Mouse (Mus musculus): ENCODE measurements at regions not wholly inside any gene's neighbourhood (a gene's known extent, or its start where the extent isn't known, plus 50 kb on each side); places are given as distances from the start of the nearest gene placed in this dataset.
A peak's percentile ranks its signal among the peaks of the same experiment; 100 is the strongest.

- DNase-seq (ENCODE audit: low spot score) (no peak), ATAC-seq (ENCODE audit: low FRiP score) (no peak)
- WGBS, result 84% methylated on average over 1 of the region's 1 CpGs
- no peak overlapping the region for H3K4me2 ChIP-seq (replicated peaks; ENCODE audit: low read depth, low read length)
- no peaks in the 10 kb centered on the region for H3K36me3 ChIP-seq (ENCODE audit: control insufficient read depth, insufficient read depth, low read length)
- no peak overlapping the region for H3K27ac ChIP-seq (ENCODE audit: low read depth, low read length)
- H3K27me3 ChIP-seq (ENCODE audit: control insufficient read depth, insufficient read depth, low read length), result no peaks in the 10 kb centered on the region
- H3K9ac ChIP-seq (ENCODE audit: low read depth, low read length), result no peak overlapping the region
- H3K4me3 ChIP-seq (ENCODE audit: low read depth, low read length), result no peak overlapping the region
- H3K9me3 ChIP-seq (ENCODE audit: control insufficient read depth, low read length), result no peaks in the 10 kb centered on the region
- no peaks in the 10 kb centered on the region for H3K4me1 ChIP-seq (replicated peaks; ENCODE audit: control insufficient read depth, insufficient read depth, low read length)
These were observed 1359.0 kb upstream of the Nudt12 start for GRCm38 (mm10) chr17:60372206-60372605.

- DNase-seq (ENCODE audit: low spot score), result no peak
- no peak for ATAC-seq (ENCODE audit: low FRiP score)
- H3K9me3 ChIP-seq (ENCODE audit: control insufficient read depth, low read length), result no peaks in the 10 kb centered on the region
- H3K27me3 ChIP-seq (ENCODE audit: control insufficient read depth, insufficient read depth, low read length), result no peaks in the 10 kb centered on the region
- no peak overlapping the region for H3K27ac ChIP-seq (ENCODE audit: low read depth, low read length)
- H3K9ac ChIP-seq (ENCODE audit: low read depth, low read length), result no peak overlapping the region
- no peaks in the 10 kb centered on the region for H3K4me1 ChIP-seq (replicated peaks; ENCODE audit: control insufficient read depth, insufficient read depth, low read length)
- H3K36me3 ChIP-seq (ENCODE audit: control insufficient read depth, insufficient read depth, low read length), result no peaks in the 10 kb centered on the region
- WGBS, result 94% methylated on average over 1 of the region's 1 CpGs
- no peak overlapping the region for H3K4me2 ChIP-seq (replicated peaks; ENCODE audit: low read depth, low read length)
- H3K4me3 ChIP-seq (ENCODE audit: low read depth, low read length), result no peak overlapping the region
These were observed 1342.2 kb upstream of the Nudt12 start for GRCm38 (mm10) chr17:60355411-60355810.

GRCm38 (mm10) chr17:60344656-60345055, 1331.5 kb upstream of the Nudt12 start:
- Histone ChIP-seq H3K4me1 (replicated peaks; ENCODE audit: control insufficient read depth, insufficient read depth, low read length) (no peaks in the 10 kb centered on the region), H3K4me3 (ENCODE audit: low read depth, low read length) (no peak overlapping the region), H3K9me3 (ENCODE audit: control insufficient read depth, low read length) (no peaks in the 10 kb centered on the region), H3K27me3 (ENCODE audit: control insufficient read depth, insufficient read depth, low read length) (no peaks in the 10 kb centered on the region), H3K27ac (ENCODE audit: low read depth, low read length) (no peak overlapping the region), H3K4me2 (replicated peaks; ENCODE audit: low read depth, low read length) (no peak overlapping the region), H3K9ac (ENCODE audit: low read depth, low read length) (no peak overlapping the region), H3K36me3 (ENCODE audit: control insufficient read depth, insufficient read depth, low read length) (no peaks in the 10 kb centered on the region)
- ATAC-seq (ENCODE audit: low FRiP score) (no peak), DNase-seq (ENCODE audit: low spot score) (no peak)

- DNase-seq (ENCODE audit: low spot score) (peak; percentile 3), ATAC-seq (ENCODE audit: low FRiP score) (peak; percentile 77; the same call in 1 of the 2 replicates)
- Histone ChIP-seq H3K36me3 (ENCODE audit: control insufficient read depth, insufficient read depth, low read length) (no peaks in the 10 kb centered on the region), H3K27ac (ENCODE audit: low read depth, low read length) (no peak overlapping the region), H3K4me2 (replicated peaks; ENCODE audit: low read depth, low read length) (no peak overlapping the region), H3K4me3 (ENCODE audit: low read depth, low read length) (no peak overlapping the region), H3K9ac (ENCODE audit: low read depth, low read length) (no peak overlapping the region), H3K9me3 (ENCODE audit: control insufficient read depth, low read length) (no peaks in the 10 kb centered on the region), H3K27me3 (ENCODE audit: control insufficient read depth, insufficient read depth, low read length) (no peaks in the 10 kb centered on the region), H3K4me1 (replicated peaks; ENCODE audit: control insufficient read depth, insufficient read depth, low read length) (no peaks in the 10 kb centered on the region)
- 61% methylated on average over 5 of the region's 5 CpGs for WGBS
These were observed 1324.5 kb upstream of the Nudt12 start for GRCm38 (mm10) chr17:60337680-60338079.

- Histone ChIP-seq H3K36me3 (ENCODE audit: control insufficient read depth, insufficient read depth, low read length) (no peaks in the 10 kb centered on the region), H3K27me3 (ENCODE audit: control insufficient read depth, insufficient read depth, low read length) (no peaks in the 10 kb centered on the region), H3K4me1 (replicated peaks; ENCODE audit: control insufficient read depth, insufficient read depth, low read length) (no peaks in the 10 kb centered on the region), H3K9me3 (ENCODE audit: control insufficient read depth, low read length) (no peaks in the 10 kb centered on the region), H3K27ac (ENCODE audit: low read depth, low read length) (no peak overlapping the region), H3K9ac (ENCODE audit: low read depth, low read length) (no peak overlapping the region), H3K4me3 (ENCODE audit: low read depth, low read length) (no peak overlapping the region), H3K4me2 (replicated peaks; ENCODE audit: low read depth, low read length) (no peak overlapping the region)
- ATAC-seq (ENCODE audit: low FRiP score), result no peak
- no peak for DNase-seq (ENCODE audit: low spot score)
- 92% methylated on average over 4 of the region's 4 CpGs for WGBS
These were observed 1307.9 kb upstream of the Nudt12 start for GRCm38 (mm10) chr17:60321046-60321445.

Data from hindbrain, embryonic 11.5 days (tissue).